Mouse (Mus musculus) C2C12 (cell line): ENCODE results near the gene Galk2.

ENCODE experiments used
- CEBPB ChIP-seq: IDR thresholded peaks from one replicate; pipeline ENCODE4 v1.6.1; 2011; ENCODE audit warnings: low read depth, mild to moderate bottlenecking, control low read depth, moderate library complexity
- CTCF ChIP-seq: IDR thresholded peaks from one replicate; pipeline ENCODE4 v1.5.1; 2011; ENCODE audit not compliant: control insufficient read depth, insufficient read depth, insufficient read length
- MAX ChIP-seq: IDR thresholded peaks from one replicate; pipeline ENCODE4 v1.6.1; 2011; ENCODE audit warnings: mild to moderate bottlenecking, control low read depth
- MYOD1 ChIP-seq: IDR thresholded peaks from one replicate; pipeline ENCODE4 v1.6.1; 2011; ENCODE audit warnings: low read depth; ENCODE audit not compliant: control insufficient read depth, insufficient read length
- MYOG ChIP-seq: IDR thresholded peaks from one replicate; pipeline ENCODE4 v1.6.1; 2011; ENCODE audit not compliant: control insufficient read depth, insufficient read length; ENCODE audit errors: extremely low read depth
- USF1 ChIP-seq: IDR thresholded peaks from one replicate; pipeline ENCODE4 v1.6.1; 2011; ENCODE audit warnings: low read depth, mild to moderate bottlenecking, control low read depth, moderate library complexity

DNA sequence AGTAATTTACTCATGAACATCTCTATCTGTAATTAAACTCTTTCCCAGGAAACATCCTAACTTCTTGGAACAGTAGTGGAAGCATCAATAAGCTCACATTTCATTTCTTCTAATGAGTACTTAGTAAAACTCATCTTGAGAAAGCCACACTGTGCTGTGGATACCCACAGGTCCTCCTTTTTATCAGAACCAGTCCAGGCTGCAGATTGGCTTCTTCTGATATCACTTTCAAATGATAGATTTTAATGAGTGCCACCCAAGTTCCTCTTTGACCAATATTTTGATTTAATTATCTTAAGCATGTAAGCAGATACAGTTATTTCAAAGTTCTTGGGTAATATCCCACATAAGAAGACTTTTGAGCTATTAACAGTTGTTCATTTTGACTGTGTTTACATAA lies 55.8 kb downstream of the Galk2 start:
- TF ChIP-seq MYOG: no peak
- TF ChIP-seq MAX: no peak
- TF ChIP-seq CTCF: no peak
- no peak for TF ChIP-seq USF1
- no peak for TF ChIP-seq MYOD1
- no peak for TF ChIP-seq CEBPB
